Mouse (Mus musculus): ENCODE measurements around the gene Tiam1.

- TF ChIP-seq POLR2A (IDR thresholded peaks at IDR 0.05; ENCODE audit: control insufficient read depth, extremely low read depth, insufficient read depth, low read length, poor library complexity) (no peak), CTCF (IDR thresholded peaks at IDR 0.05; ENCODE audit: borderline replicate concordance, control insufficient read depth, extremely low read depth, insufficient read depth, low read length, poor library complexity) (no peak)
Observed at GRCm38 (mm10) chr16:90047841-90048240, 95.7 kb downstream of the Tiam1 start.
